Mouse (Mus musculus): Measurements from ENCODE around the gene Drosha.

- TF ChIP-seq TAL1 (IDR thresholded peaks at IDR 0.05; ENCODE audit: low read length) (no peak), GATA1 (IDR thresholded peaks at IDR 0.05; ENCODE audit: low read length) (no peak)
Observed at GRCm38 (mm10) chr15:12805071-12805470, 19.5 kb upstream of the Drosha start.

All from erythroblast, embryonic 14.5 days (primary cell).